Mouse (Mus musculus) cerebellum, postnatal 4 days (tissue): Measurements from ENCODE around the gene Gm42906.

Source experiments
- DNase-seq, 2 experiments: peaks; one replicate each; pipeline ENCODE4 v3.0.0; 2022; ENCODE audit warnings: low spot score in 2 of 2, mixed read lengths in 1 of 2

Gene Gm42906

DNA sequence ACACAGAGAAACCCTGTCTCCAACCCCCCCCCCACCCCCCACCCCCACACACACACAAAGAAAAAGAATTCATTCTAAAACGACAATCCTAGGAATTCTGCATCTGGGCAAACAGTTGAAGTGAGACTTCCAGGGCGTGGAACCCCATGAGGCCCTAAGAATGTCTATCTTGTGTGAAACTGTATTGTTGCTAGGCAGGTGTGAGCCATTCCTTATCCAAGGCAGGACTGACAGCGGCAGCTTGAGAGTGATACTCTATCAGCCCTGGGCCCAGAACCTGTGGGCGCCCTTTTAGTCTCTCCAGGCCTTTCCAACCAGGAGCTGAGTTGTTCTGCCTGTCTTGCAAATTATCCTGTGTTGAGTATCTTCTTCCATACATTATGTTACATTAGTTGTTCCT lies 129.6 kb downstream of the Gm42906 start:
- DNase-seq: no peak

GRCm38 (mm10) chr5:151296244-151296643 lies 131.7 kb downstream of the Gm42906 start:
- no peak for DNase-seq

DNA sequence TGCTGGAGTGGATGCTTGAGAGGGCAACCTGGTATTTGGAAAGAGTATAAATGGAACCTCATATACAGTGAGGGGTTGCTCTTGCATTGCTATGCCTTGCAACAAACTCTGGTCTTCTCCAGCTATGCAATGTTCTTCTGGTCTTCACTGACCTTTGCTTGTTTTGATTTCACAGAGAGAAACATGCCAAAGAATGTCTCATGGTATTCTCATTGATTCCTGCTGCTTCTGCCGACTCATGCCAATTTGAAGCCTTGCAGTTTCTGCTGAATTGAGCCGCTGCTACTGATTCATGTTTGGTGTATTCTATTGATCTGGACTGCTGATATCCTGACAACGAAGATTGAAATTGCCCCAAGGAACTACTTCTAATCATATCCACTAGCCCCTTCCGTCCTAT lies 134.4 kb downstream of the Gm42906 start:
- no peak for DNase-seq

DNA sequence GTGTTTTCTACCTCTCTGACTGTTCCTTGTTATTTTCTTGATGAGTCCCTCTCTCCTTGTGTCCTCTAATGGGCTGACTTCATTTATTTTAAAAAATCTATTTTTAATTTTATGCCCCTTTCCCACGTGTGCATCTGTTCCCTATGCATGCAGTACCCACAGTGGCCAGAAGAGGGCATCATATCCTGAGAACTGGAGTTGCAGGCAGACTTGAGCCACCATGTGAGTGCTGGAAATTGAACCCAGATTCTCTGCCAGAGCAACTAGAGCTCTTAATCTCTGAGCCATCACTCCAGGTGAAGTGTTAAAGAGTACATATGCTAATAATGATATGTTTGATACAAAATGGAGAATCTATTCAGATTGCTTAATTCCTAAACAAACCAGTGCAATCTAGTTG lies 135.7 kb downstream of the Gm42906 start:
- peak in 1 of 2 experiments; percentile 19 for DNase-seq

- DNase-seq: no peak
Measured at GRCm38 (mm10) chr5:151286331-151286730, 141.6 kb downstream of the Gm42906 start.

GRCm38 (mm10) chr5:151279531-151279930 lies 148.4 kb downstream of the Gm42906 start:
- no peak for DNase-seq

DNA sequence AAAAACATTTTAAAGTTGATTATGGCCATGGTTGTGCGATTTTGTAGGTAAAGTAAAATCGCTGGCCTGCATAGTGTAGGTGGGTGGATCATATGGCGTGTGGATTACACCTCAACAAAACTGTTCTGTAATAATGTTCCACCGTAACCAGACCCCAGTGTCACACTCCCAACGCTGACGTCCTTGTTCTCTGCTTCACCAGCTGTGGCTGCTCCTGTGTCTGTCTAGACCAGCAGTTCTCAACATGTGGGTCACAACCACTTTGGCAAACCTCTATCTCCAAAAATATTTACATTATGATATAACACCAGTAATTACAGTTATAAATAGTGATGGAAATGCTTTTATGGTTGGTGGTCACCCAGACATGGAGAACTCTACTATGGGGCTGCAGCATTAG lies 150.0 kb downstream of the Gm42906 start:
- DNase-seq: no peak

- DNase-seq: no peak
Measured at GRCm38 (mm10) chr5:151275986-151276385, 152.0 kb downstream of the Gm42906 start.

- DNase-seq: no peak
Measured at GRCm38 (mm10) chr5:151274265-151274664, 153.7 kb downstream of the Gm42906 start.

DNA sequence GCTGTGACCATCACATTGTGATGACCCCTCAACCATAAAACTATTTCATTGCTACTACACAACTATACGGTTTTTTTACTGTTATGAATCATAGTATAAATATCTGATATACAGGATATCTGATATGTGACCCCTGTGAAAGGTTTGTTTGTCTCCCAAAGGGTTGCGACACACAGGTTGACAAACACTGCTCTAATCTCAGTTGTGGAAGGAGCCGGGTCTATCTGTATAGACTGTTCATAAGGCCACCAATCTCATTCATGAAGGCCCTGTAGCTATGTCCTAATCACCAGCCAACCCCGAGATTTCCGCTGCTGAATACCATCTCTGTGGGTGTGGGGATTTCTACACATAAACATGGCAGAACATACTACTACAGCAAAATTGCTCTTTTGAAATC lies 157.1 kb downstream of the Gm42906 start:
- DNase-seq: no peak

DNA sequence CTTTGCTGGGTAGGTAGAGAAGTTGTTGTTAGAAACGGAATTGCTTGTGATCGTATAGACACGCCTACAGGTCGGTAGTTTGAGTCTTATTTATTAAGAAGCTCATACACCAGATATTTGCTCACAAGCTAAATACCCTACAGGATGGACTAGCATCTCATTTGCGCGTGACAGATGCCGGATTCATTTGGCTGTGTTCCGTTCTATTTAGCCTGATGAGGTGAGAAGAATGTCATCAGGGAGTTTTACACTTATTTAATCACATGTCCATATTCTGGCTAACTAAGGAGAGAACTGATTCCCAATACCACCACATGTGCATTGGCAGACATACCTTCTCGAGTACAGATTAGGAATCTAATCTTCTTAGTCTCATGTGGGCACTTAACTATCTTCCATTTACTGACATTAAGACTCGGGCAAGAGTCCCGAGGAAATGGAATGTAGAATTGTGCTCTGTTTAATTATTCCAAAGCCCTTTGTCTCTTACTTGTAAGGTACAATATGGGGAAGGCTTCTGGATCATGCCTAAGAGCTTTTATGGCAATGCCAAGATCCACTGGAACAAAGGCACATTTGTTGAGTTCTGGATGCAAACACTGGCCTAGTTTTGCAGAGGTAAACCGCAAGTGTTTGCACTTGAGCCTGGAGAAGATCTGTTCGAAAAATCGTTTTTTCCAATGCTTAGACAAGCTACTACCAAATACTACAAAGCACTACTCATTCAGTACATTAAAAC lies 160.9 kb downstream of the Gm42906 start:
- DNase-seq: no peak

- DNase-seq: no peak
Measured at GRCm38 (mm10) chr5:151261558-151261957, 166.4 kb downstream of the Gm42906 start.

GRCm38 (mm10) chr5:151252213-151252612 lies 175.8 kb downstream of the Gm42906 start:
- DNase-seq: no peak

DNA sequence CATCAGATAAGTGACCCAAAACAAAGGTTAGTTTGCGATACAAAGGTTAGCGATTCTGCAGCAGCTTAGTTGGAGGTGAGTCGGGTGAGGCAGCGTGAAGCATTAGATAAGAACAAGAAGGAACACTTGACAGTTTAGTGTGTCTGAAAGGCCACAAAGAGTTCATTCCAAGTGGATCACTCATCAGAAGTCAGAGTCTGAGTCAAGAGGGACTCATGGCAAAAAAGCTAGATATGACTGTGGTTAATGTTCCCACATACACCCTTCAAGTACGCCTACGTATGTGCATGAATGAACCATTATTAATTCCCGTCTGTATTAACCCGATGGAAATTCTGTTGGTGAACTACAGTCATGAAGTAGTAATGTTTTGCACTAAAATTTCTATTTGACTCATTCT lies 176.3 kb downstream of the Gm42906 start:
- no peak for DNase-seq

DNA sequence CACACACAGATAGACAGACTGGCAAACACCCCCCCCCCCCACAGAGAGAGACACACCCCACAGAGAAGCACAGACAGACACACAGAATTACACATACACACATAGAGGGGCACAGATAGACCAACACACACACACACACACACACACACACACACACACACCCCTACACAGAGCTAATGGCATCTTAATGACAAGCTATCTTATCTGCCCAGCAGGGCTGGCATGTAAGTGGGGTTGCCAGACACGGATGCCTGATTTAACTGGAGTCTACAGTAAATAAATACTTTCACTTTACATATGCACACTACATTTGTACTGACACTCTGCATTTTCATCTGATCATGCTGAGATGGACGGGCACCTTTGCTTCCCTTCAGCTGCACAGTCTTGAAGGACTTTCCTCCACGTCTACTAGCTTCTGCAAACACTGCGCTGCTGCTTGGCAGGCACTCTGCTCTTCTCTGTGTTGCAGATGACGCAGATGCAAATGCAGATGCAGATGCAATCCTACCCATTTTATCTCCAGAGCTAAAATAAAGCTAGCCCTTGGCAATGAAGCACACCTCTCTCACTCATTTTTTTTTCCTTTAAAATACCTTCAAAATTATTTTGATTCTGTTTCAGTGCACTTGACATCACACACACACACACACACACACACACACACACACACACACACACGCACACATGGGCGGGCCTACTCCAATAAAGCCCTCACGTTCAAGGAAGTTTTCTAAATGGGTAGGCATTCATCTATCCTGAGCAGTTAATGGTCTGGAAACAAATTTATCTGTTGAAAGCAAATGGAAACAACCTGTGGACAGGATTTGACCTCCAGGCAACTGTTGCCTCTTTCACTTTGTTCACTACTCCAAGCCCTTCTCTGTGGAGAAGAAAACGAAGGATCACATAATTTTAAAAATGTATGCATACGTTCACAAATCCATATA lies 179.0 kb downstream of the Gm42906 start:
- DNase-seq: no peak

DNA sequence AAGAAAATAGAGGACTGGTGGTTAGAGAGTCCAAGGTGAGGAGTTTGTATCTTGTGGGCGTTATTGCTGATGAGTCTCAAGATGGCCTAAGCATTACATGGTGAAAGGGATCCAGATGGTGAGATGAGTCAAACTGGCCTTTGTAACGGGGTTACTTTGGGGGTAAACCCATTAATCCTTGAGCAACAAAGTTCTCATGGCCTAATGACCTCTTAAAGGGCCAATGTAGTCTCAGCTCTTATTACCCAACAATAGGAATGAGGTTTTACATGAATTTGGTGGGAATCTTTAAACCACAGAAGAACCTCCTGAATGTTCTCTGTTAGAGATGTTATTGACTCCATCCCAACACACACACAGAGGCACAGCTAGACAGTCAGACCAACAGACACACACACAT lies 179.9 kb downstream of the Gm42906 start:
- DNase-seq: no peak

- no peak for DNase-seq
Measured at GRCm38 (mm10) chr5:151247115-151247875, 180.7 kb downstream of the Gm42906 start.

GRCm38 (mm10) chr5:151246287-151246686 lies 181.7 kb downstream of the Gm42906 start:
- no peak for DNase-seq

DNA sequence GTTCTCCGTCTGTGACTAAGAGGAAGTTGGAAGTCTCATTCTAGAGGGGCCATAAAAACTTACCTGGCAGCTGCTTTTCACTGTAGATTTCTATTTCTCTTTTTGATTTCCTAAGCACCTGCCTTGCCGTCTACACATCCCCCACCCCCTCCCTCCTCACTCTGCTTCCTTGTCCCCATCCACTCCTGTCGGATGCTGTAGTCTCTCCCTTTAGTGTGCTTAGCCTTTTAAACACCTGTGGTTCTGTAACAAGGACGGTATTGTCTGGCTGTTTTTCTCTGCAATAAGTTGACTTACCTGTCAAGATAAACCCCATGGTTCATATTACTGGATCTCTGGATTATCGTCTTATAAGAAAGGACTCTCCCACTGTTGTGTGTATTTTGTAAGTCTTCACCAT lies 182.4 kb downstream of the Gm42906 start:
- no peak for DNase-seq

DNA sequence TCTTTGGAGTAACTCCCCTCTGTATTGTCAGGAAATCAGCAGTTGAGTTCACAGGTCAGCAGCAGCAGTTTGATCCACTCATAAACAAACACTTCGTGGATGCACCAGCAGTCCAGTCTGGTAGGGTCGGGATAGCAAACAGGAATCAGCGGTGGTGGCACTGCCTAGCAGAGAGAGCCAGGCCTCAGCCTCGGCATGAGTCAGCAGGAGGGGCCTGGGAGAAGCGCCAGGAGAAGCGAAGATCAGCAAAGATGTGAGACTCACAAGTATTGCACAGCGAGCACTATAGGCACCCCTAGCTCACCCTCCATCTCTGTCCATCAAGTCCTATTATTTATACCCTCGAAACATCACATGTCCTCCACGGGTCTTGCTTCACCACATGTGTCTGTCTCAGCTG lies 189.2 kb downstream of the Gm42906 start:
- DNase-seq: no peak

DNA sequence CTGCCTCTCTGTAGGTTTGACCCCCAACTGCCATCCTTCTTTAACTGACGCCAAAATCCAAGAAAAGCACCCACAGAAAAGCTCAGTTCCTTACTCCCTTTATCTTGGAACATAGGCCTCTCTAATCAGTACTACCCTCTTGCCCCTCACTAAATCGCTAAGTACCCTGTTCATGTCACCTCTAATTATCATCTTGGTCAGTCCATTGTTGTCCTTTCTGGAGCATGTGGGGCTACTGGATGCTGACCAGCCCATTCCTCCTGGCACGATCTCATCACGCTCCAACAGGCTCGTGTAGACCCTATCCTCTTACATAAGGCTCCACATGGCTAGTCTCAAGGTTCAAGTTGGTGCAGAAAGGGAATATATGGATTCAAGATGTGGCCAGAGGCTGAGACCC lies 191.6 kb downstream of the Gm42906 start:
- no peak for DNase-seq

DNA sequence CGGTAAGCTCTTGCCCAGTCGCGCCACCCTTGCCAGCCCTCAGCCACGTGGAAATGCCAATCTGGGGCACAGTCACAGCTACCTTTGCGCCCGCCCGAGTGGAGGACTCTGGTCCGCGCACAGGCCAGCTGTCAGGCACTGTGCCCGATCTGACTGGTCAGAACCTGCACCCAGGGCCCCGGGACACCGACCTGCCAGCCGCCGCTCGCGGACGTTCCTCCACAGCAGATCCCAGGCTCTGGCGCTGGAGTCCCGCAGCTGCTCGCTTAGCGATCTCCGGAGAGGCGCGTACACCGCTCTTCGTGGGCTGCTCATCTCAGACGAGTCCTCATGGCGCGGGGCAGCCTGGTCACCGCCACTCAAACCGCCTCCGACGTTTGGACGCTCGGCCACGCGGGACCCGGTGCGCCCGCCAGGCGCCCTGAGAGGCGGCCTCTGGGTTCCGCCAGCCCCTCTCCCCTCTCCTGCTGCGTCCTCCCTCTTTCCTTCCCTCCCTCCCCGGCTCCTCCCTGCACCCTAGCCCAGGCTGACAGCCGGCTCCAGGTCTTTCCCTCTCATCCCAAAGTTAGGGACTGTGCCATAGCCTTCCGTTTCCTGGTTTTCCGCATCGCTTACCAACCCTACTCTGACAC lies 194.4 kb downstream of the Gm42906 start, which contains the start of gene Stard13:
Gene Stard13 (minus strand): TSS at position 437 of the 632 bp plus-strand sequence.
- DNase-seq: peak in 1 of 2 experiments; percentile 29
